Mouse (Mus musculus) heart, embryonic 16.5 days (tissue): ENCODE results near the gene Uba2. TPM values are rescaled to one million over a fixed set of nuclear protein-coding genes. Genes with fewer than 3 reads are reported as not detected.
"Not testable (repeated sequence)": the region's sequence is repeated elsewhere in the genome, so short reads cannot be mapped to it uniquely, and the experiment has no call there.

ENCODE experiments used
- ATAC-seq: fragments of 200-750 bp; cut with Nextera tagmentation; replicated peaks from 2 replicates; pipeline ENCODE4 v1.8.0; 2017; ENCODE audit warnings: moderate number of reproducible peaks; ENCODE audit not compliant: insufficient read depth, low FRiP score; ENCODE audit errors: extremely low read depth
- H3K27ac ChIP-seq: fragments of 300-500 bp; sonication (generic); 2 replicates; pipeline ENCODE4 v1.5.1; 2014; ENCODE audit warnings: mild to moderate bottlenecking, low read length, control low read depth, moderate library complexity
- H3K27me3 ChIP-seq: fragments of 300-500 bp; sonication (generic); 2 replicates; pipeline ENCODE4 v1.6.1; 2014; ENCODE audit warnings: low read length, mixed read lengths; ENCODE audit not compliant: control insufficient read depth, insufficient read depth
- H3K36me3 ChIP-seq: fragments of 300-500 bp; sonication (generic); 2 replicates; pipeline ENCODE4 v1.6.1; 2014; ENCODE audit not compliant: control insufficient read depth, insufficient read depth
- H3K4me1 ChIP-seq: fragments of 300-500 bp; sonication (generic); 2 replicates; pipeline ENCODE4 v1.6.1; 2014; ENCODE audit warnings: low read length, mixed read lengths; ENCODE audit not compliant: control insufficient read depth, insufficient read depth
- H3K4me2 ChIP-seq: fragments of 300-500 bp; sonication (generic); 2 replicates; pipeline ENCODE4 v1.6.1; 2014; ENCODE audit warnings: low read depth, mild to moderate bottlenecking, control low read depth, low read length
- H3K4me3 ChIP-seq: fragments of 300-500 bp; sonication (generic); 2 replicates; pipeline ENCODE4 v1.5.1; 2014; ENCODE audit warnings: mild to moderate bottlenecking, control low read depth, low read length
- H3K9ac ChIP-seq: fragments of 300-500 bp; sonication (generic); 2 replicates; pipeline ENCODE4 v1.6.1; 2014; ENCODE audit warnings: low read length, control low read depth
- H3K9me3 ChIP-seq: fragments of 300-500 bp; sonication (generic); replicated peaks from 2 replicates; pipeline ENCODE4 v1.6.1; 2016; ENCODE audit warnings: low read length; ENCODE audit not compliant: control insufficient read depth
- WGBS: fragments of 180-500 bp; shearing (Covaris S2); extraction: QIAGEN DNeasy Blood & Tissue Kit; methylation state at CpG from one replicate; pipeline ENCODE4 v1.1.7; 2014; 5-methylcytosine and 5-hydroxymethylcytosine counted together
- polyA plus RNA-seq: library from polyadenylated mRNA; unstranded; fragments of >200 nt; fragmentation: Nextera tagmentation; extraction: Ambion mirVana; gene quantifications from 2 replicates; pipeline ENCODE4 v1.2.1, GENCODE M21; 2015

Gene Uba2
- polyA plus RNA-seq, 1 experiment from 2014 or later = 115 TPM

DNA sequence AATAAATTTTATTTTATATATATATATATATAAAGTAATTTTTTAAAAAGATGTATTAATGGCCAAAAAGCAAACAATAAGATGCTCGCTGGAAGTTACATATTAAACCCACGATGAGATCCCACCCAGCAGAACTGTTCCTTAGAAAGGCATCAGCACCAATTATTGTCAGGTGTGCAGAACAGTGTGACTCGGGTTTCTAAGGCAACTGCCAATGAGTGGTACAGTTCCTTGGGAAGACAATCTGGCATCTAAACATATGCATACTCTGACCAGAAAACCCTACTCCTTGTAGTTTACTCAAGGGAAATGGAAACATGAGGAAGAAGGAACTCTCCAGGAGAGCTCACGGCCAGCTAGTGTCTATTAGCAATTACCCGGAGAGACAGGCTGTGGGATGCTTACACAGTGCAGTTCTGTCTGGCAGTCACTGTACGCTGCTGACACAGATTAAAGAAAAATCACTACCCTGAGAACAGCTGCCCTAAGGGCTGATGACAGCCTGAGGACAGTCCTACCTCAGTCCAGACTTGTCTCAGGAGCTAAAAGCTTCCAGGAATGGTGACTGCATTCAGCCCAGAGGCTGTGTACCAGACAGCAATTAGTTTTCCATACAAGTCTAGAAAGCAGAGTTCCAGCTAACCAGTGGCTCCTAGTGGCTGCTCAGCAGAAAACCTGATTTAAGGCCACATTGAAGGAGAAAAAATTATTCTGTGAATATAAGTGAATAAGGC, 46.2 kb downstream of the Uba2 start:
- no peak for ATAC-seq
- WGBS = 82% methylated on average over 6 of the region's 6 CpGs
- H3K27ac ChIP-seq = no peak overlapping the region

DNA sequence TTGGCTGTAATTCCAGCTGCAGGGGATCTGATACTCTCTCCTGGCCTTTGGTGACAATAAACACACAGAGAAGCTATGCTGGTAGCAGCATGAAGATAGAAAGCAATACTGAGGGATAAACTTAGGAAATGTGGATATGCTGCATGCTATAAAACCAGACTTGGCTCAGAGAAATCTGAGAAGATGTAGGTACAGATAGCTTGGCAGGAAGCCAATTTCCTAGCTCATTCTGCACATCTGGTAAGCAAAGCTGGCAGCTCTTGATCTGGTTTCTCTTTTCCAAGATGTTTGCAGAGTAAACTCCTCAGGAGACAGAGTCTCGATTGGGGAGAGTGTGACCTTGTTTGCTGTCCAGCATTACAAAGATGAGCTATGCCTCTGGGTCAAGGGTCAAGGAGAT, 48.8 kb downstream of the Uba2 start:
- H3K36me3 ChIP-seq, H3K9ac ChIP-seq, H3K4me2 ChIP-seq, H3K4me3 ChIP-seq, H3K9me3 ChIP-seq, ATAC-seq, H3K4me1 ChIP-seq, H3K27me3 ChIP-seq, H3K27ac ChIP-seq: not testable (repeated sequence)
- 29% methylated on average over 1 of the region's 1 CpGs for WGBS

More for the DNA sequence above, 46.2 kb downstream of the Uba2 start:
- H3K4me1 ChIP-seq = no peaks in the 10 kb centered on the region
- H3K36me3 ChIP-seq = peaks cover 5% of the 10 kb centered on the region; the same call in 1 of the 2 replicates
- no peak overlapping the region for H3K4me2 ChIP-seq
- H3K9ac ChIP-seq = no peak overlapping the region
- H3K4me3 ChIP-seq = no peak overlapping the region
- no peaks in the 10 kb centered on the region for H3K27me3 ChIP-seq
- H3K9me3 ChIP-seq = 0 out of 2 replicates have a peak, but pooled peaks cover 5% of the 10 kb centered on the region

DNA sequence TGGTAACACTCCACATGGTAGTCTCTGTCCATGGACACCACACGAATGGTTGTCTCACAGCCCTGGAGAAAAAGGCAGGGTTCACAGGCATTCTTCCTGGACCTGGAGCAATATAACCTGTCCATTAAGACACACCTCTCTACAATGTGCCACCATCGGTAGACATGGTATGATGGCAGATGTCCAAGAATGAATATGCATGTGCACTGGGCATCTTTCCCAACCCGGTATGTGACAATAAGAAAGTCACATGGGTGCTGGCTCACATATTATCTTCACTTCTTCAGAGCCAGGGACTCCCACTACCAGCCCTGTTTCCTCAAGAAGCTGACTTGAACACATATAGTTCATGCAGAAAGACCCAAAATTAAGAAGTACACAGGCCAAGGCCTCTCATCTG, 52.8 kb downstream of the Uba2 start:
- no peak overlapping the region for H3K4me3 ChIP-seq
- no peak overlapping the region for H3K4me2 ChIP-seq
- H3K27me3 ChIP-seq = no peaks in the 10 kb centered on the region
- peaks cover 6% of the 10 kb centered on the region for H3K4me1 ChIP-seq
- ATAC-seq = no peak; the same call in 1 of the 2 replicates
- 61% methylated on average over 3 of the region's 3 CpGs for WGBS
- H3K9me3 ChIP-seq = no peaks in the 10 kb centered on the region
- H3K27ac ChIP-seq = no peak overlapping the region
- peaks cover 32% of the 10 kb centered on the region for H3K36me3 ChIP-seq
- no peak overlapping the region for H3K9ac ChIP-seq

DNA sequence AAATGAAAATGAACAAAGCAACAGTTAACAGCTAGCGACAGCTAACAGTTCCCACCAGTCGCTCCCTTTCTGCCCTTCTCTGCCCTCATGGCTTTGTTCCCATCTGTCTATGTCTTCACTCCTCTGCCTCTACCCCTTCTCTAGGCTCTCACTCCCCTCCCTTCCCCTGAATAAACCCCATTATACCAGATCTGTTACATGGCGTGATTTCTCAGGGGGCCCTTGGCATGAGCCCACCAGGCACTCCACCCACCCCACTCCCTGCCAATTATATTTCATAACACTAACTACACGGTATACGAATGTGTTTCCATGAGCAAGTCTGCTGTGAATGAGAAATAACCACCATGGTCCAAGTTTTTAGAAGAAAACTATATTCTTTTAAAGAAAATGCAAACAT, 60.2 kb downstream of the Uba2 start:
- Histone ChIP-seq H3K4me3 (no peak overlapping the region), H3K9ac (no peak overlapping the region), H3K4me2 (no peak overlapping the region), H3K27ac (no peak overlapping the region), H3K4me1 (no peaks in the 10 kb centered on the region), H3K36me3 (peaks cover 17% of the 10 kb centered on the region), H3K9me3 (no peaks in the 10 kb centered on the region), H3K27me3 (no peaks in the 10 kb centered on the region)
- ATAC-seq = no peak
- 77% methylated on average over 5 of the region's 5 CpGs for WGBS

DNA sequence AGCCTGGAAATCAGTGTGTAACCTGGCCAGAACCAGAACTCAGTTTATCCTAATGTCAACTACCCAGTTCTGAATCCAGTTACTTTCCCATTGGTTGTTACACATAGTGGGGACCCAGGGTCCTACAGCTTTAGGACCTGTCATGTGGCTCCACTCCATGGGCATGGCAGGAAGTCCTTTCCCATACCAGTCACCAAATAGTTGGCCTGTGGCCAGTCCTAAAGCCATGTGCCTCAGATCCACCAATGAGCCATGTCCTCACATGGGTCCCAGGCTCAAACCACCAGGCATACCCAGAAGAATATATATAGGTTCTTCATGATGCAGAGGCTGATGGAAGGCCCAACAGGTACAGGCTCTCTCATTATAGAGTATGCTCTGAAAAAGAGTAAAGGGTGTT, 68.1 kb downstream of the Uba2 start:
- no peaks in the 10 kb centered on the region for H3K36me3 ChIP-seq
- ATAC-seq = no peak
- H3K9ac ChIP-seq = no peak overlapping the region
- no peaks in the 10 kb centered on the region for H3K4me1 ChIP-seq
- no peaks in the 10 kb centered on the region for H3K27me3 ChIP-seq
- H3K27ac ChIP-seq = no peak overlapping the region
- no peak overlapping the region for H3K4me2 ChIP-seq
- no peak overlapping the region for H3K4me3 ChIP-seq
- no peaks in the 10 kb centered on the region; the same call in 1 of the 2 replicates for H3K9me3 ChIP-seq

DNA sequence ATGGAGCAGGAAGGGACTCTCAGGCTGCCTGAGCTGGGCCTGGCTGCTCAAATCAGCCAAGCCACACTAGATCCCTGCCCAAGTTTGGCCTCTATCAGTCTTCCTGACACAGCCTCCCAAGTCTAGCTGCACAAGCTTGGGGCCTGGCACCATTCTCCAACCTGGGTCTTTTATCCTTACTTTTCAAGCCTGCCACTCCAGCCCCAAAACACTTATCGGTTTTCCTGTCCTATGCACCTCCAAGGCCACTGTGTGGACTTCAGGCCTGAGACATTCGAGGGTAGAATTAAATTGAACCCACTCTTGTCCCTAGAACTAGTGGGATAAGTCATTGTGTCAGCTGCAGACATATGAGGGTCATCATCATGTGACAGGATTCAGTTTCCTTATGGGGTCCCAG, 69.4 kb downstream of the Uba2 start:
- H3K4me3 ChIP-seq = no peak overlapping the region
- no peak overlapping the region for H3K4me2 ChIP-seq
- no peaks in the 10 kb centered on the region; the same call in 1 of the 2 replicates for H3K9me3 ChIP-seq
- no peak overlapping the region for H3K9ac ChIP-seq
- H3K36me3 ChIP-seq = no peaks in the 10 kb centered on the region
- no peaks in the 10 kb centered on the region for H3K4me1 ChIP-seq
- 61% methylated on average over 2 of the region's 2 CpGs for WGBS
- H3K27me3 ChIP-seq = no peaks in the 10 kb centered on the region
- no peak overlapping the region for H3K27ac ChIP-seq
- no peak for ATAC-seq

DNA sequence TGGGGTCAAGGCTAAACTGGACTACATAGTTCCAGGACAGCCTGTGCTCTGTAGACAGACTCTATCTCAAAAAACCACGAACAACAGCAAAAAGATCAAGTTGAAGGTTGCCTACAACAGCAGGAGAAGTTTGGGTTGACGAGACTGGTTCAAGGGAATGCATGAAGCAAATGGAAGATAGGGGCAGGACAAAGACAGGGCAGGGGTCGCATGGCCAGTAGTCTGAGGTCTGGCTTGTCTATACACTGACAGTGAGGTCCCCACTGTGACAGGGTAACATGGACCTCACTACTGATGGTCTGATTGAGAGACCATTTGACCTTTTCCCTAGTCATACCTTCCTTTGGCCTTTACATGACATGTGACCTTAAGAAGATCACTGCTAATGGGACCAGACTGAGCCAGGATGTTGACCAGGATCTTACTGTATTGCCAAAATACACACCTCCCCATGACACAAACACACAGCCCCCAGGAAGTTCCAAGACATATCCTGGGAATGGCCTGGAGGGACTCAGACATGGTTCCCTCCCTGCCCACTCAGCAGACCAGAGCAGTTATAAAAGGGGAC, 74.4 kb downstream of the Uba2 start, which contains the start of gene Scgb1b30:
Scgb1b30 (plus strand) TSS at position 521 of the 571 bp plus-strand sequence.
- H3K4me2 ChIP-seq = no peak within 1 kb of the TSS

More for the DNA sequence above, 74.4 kb downstream of the Uba2 start, which contains the start of gene Scgb1b30:
- WGBS = 72% methylated on average over 3 of the region's 3 CpGs
- Histone ChIP-seq H3K9me3 (0 out of 2 replicates have a peak, but pooled peaks cover 3% of the 10 kb centered on the region), H3K36me3 (no peaks in the 10 kb centered on the region), H3K27me3 (no peaks in the 10 kb centered on the region), H3K9ac (no peak within 1 kb of the TSS), H3K4me1 (no peaks in the 10 kb centered on the region), H3K27ac (no peak within 1 kb of the TSS), H3K4me3 (no peak within 1 kb of the TSS)
- no peak for ATAC-seq

Other genes starting within 250 kb of the Uba2 start
- gene Scgb2b26, start 224.6 kb downstream of the Uba2 start, polyA plus RNA-seq = not detected in 2 replicates
- gene Scgb2b27, start 155.7 kb downstream of the Uba2 start, polyA plus RNA-seq = not detected in 2 replicates
- not detected in 2 replicates for gene Scgb1b27, start 148.1 kb downstream of the Uba2 start, polyA plus RNA-seq
- not detected in 2 replicates for gene Scgb1b30, start 74.2 kb downstream of the Uba2 start, polyA plus RNA-seq
- gene Wtip, start 36.3 kb downstream of the Uba2 start, polyA plus RNA-seq = 3.6 and 3.9 TPM in 2 replicates
- 59.3 and 59.5 TPM in 2 replicates for gene Pdcd2l, start 27.1 kb upstream of the Uba2 start, polyA plus RNA-seq
- 694 and 810 TPM in 2 replicates for gene Gpi1, start 60.7 kb upstream of the Uba2 start, polyA plus RNA-seq
- 0.42 and 0.52 TPM in 2 replicates for gene Gm6096, start 81.4 kb upstream of the Uba2 start, polyA plus RNA-seq
- 24.8 and 28.4 TPM in 2 replicates for gene 4931406P16Rik, start 144.0 kb upstream of the Uba2 start, polyA plus RNA-seq
- gene Lsm14a, start 223.7 kb upstream of the Uba2 start, polyA plus RNA-seq = 64.0 and 67.6 TPM in 2 replicates